Mouse (Mus musculus) ES-Bruce4 (cell line): ENCODE data around the gene Tbc1d1.

ENCODE experiments used
- CTCF ChIP-seq: IDR thresholded peaks from one replicate; pipeline ENCODE4 v1.8.1; 2011; ENCODE audit warnings: low read depth, low read length
- POLR2A ChIP-seq: IDR thresholded peaks from one replicate; pipeline ENCODE4 v1.8.1; 2011; ENCODE audit warnings: low read length; ENCODE audit not compliant: insufficient read depth

GRCm38 (mm10) chr5:64228252-64228651, 72.1 kb downstream of the Tbc1d1 start:
- TF ChIP-seq CTCF (no peak), POLR2A (no peak)
